In genomic region chr11:117974327-117975125, GRCm38 (mm10) we compare ENCODE assay signal across 10 mouse cellular contexts. TPM values are rescaled to one million over a fixed set of nuclear protein-coding genes. Genes with fewer than 3 reads are reported as not detected.
DNase-seq lines count a peak whose midpoint lies in the region; ATAC-seq and TF ChIP-seq lines count a peak whose summit lies in the region.
"Had no signal": no experiment of that assay in that cellular context is flagged by ENCODE, and none has a peak within 500 bp of the region (broad histone marks: within the 10 kb centered on the region; RNA-seq: fewer than 3 reads in every experiment).

No protein-coding gene starts in this region.

- no peaks in the 10 kb centered on the region for H3K79me2 ChIP-seq in macrophage (ENCODE audit: inconsistent target)

- no peak for TF ChIP-seq CTCF in E14TG2a.4 (conservative IDR thresholded peaks at IDR 0.05; ENCODE audit: low read length)

- ATAC-seq in hindbrain, embryonic 16.5 days = no peak
- ATAC-seq in common myeloid progenitor, adult 5-6 weeks (replicated peaks; ENCODE audit: low read depth, poor library complexity, severe bottlenecking) = peak; percentile 70
- ATAC-seq: intestine, postnatal 0 days had no signal

- H3K27ac ChIP-seq in hindbrain, embryonic 10.5 days = peak overlapping the region; percentile 93
- no peak overlapping the region for H3K27ac ChIP-seq in hindbrain, embryonic 16.5 days (ENCODE audit: low read depth, low read length)
- H3K27ac ChIP-seq in macrophage = peak overlapping the region; percentile 8; the same call in 1 of the 2 replicates

- DNase-seq in hindbrain, embryonic 10.5 days (ENCODE audit: low spot score) = peak; percentile 43
- no peak for DNase-seq in right cerebral cortex, postnatal 4 days
- DNase-seq in frontal cortex, postnatal 25 days (ENCODE audit: low spot score in 2 of 2) = no peak
- DNase-seq in urinary bladder, postnatal 10 days (ENCODE audit: low spot score) = no peak
- DNase-seq: cerebellum, postnatal 25 days had no signal

- 11% methylated on average over 14 of the region's 14 CpGs for WGBS in hindbrain, embryonic 10.5 days
- 26% methylated on average over 14 of the region's 14 CpGs for WGBS in hindbrain, embryonic 16.5 days
- WGBS in macrophage (ENCODE audit: missing documents) = 23% methylated on average over 14 of the region's 14 CpGs

- H3K36me3 ChIP-seq in hindbrain, embryonic 10.5 days = no peaks in the 10 kb centered on the region
- no peaks in the 10 kb centered on the region for H3K36me3 ChIP-seq in hindbrain, embryonic 16.5 days (ENCODE audit: control insufficient read depth, insufficient read depth, low read length)
- H3K36me3 ChIP-seq in E14TG2a.4 (ENCODE audit: insufficient read depth, low read length) = no peaks in the 10 kb centered on the region
- no peaks in the 10 kb centered on the region for H3K36me3 ChIP-seq in macrophage (ENCODE audit: inconsistent target)

- peaks cover 92% of the 10 kb centered on the region for H3K4me1 ChIP-seq in hindbrain, embryonic 10.5 days (replicated peaks)
- H3K4me1 ChIP-seq in hindbrain, embryonic 16.5 days (ENCODE audit: control insufficient read depth, insufficient read depth, low read depth, low read length) = peaks cover 13% of the 10 kb centered on the region
- peaks cover 93% of the 10 kb centered on the region for H3K4me1 ChIP-seq in E14TG2a.4 (replicated peaks; ENCODE audit: low read depth, low read length)

- peaks cover 35% of the 10 kb centered on the region for H3K27me3 ChIP-seq in hindbrain, embryonic 10.5 days (ENCODE audit: insufficient read depth, poor library complexity, severe bottlenecking)
- H3K27me3 ChIP-seq in hindbrain, embryonic 16.5 days (replicated peaks; ENCODE audit: control insufficient read depth, insufficient read depth, low read length) = peaks cover 4% of the 10 kb centered on the region; the same call in 1 of the 2 replicates
- H3K27me3 ChIP-seq in E14TG2a.4 (ENCODE audit: insufficient read depth, low read length) = peaks cover 2% of the 10 kb centered on the region; the same call in 1 of the 2 replicates

- no peaks in the 10 kb centered on the region for H3K9me3 ChIP-seq in hindbrain, embryonic 10.5 days
- H3K9me3 ChIP-seq in hindbrain, embryonic 16.5 days (ENCODE audit: control insufficient read depth, low read length) = no peaks in the 10 kb centered on the region
- no peaks in the 10 kb centered on the region for H3K9me3 ChIP-seq in E14TG2a.4 (ENCODE audit: low read length)

- H3K9ac ChIP-seq in hindbrain, embryonic 16.5 days (ENCODE audit: low read depth, low read length) = no peak overlapping the region

- no peak overlapping the region for H3K4me2 ChIP-seq in hindbrain, embryonic 16.5 days (ENCODE audit: low read length)

- peak overlapping the region; percentile 41; the same call in 1 of the 2 replicates for H3K4me3 ChIP-seq in hindbrain, embryonic 10.5 days
- no peak overlapping the region for H3K4me3 ChIP-seq in hindbrain, embryonic 16.5 days (ENCODE audit: low read length)
- H3K4me3 ChIP-seq in E14TG2a.4 (replicated peaks; ENCODE audit: low read length) = peak overlapping the region; percentile 55
- H3K4me3 ChIP-seq in macrophage (ENCODE audit: inconsistent target) = no peak overlapping the region

RNA-seq across cellular contexts. Expression of gene Socs3, which starts 4.7 kb away (rescaled TPM):
- polyA plus RNA-seq in hindbrain, embryonic 10.5 days (2016; fragmentation: Nextera tagmentation; extraction: Ambion mirVana) = 12.5 and 14.2 TPM in 2 replicates
- 7.5 and 8.9 TPM in 2 replicates for polyA plus RNA-seq in hindbrain, embryonic 16.5 days (2015; fragmentation: Nextera tagmentation; extraction: Ambion mirVana)
- 8.3 and 10.4 TPM in 2 replicates for total RNA-seq in common myeloid progenitor, adult 5-6 weeks (2017)
- total RNA-seq in macrophage (2018; cell fraction: chromatin; rRNA removed) = 100 to 1,000 TPM in 18 of 26 experiments, 10 to 100 TPM in 5, 1 to 10 TPM in 3; 3.6 to 749 (median 239) TPM
- total RNA-seq in macrophage (2018; cell fraction: cytosol; rRNA removed) = 1,000 to 10,000 TPM in 3 of 26 experiments, 100 to 1,000 TPM in 15, 10 to 100 TPM in 6, 1 to 10 TPM in 2; 3.4 to 1,133 (median 302) TPM
- 1,000 to 10,000 TPM in 2 of 26 experiments, 100 to 1,000 TPM in 17, 10 to 100 TPM in 6, 1 to 10 TPM in 1; 3.2 to 1,503 (median 563) TPM for total RNA-seq in macrophage (2018; cell fraction: nucleus; rRNA removed)
- polyA plus RNA-seq in macrophage (2018) = 2.0 to 6.9 TPM (median 2.3 TPM) in 3 replicates

RNA-seq across cellular contexts. Expression of gene Pgs1, which starts 11.6 kb away (rescaled TPM):
- polyA plus RNA-seq in hindbrain, embryonic 10.5 days (2016; fragmentation: Nextera tagmentation; extraction: Ambion mirVana) = 46.2 and 51.9 TPM in 2 replicates
- polyA plus RNA-seq in hindbrain, embryonic 16.5 days (2015; fragmentation: Nextera tagmentation; extraction: Ambion mirVana) = 67.3 and 68.4 TPM in 2 replicates
- total RNA-seq in common myeloid progenitor, adult 5-6 weeks (2017) = 6.8 and 11.7 TPM in 2 replicates
- 100 to 1,000 TPM; 115 to 839 (median 194) TPM for total RNA-seq in macrophage (2018; cell fraction: chromatin; rRNA removed)
- 10 to 100 TPM; 18.3 to 57.3 (median 29.4) TPM for total RNA-seq in macrophage (2018; cell fraction: cytosol; rRNA removed)
- total RNA-seq in macrophage (2018; cell fraction: nucleus; rRNA removed) = 100 to 1,000 TPM in 16 of 26 experiments, 10 to 100 TPM in 10; 65.7 to 895 (median 111) TPM
- 12.0 to 40.0 TPM (median 28.0 TPM) in 3 replicates for polyA plus RNA-seq in macrophage (2018)

Comparison
In these comparisons a context has a peak if more than half of its experiments do, and no peak if none do; other contexts are left out.
1. H3K4me3 ChIP-seq: peak in hindbrain, embryonic 10.5 days (single experiment) and E14TG2a.4 (single experiment); none in hindbrain, embryonic 16.5 days (single experiment) and macrophage (single experiment).